Mouse (Mus musculus) neural tube, embryonic 10.5 days (tissue): ENCODE data around the gene Ccdc170.

Experiments used
- DNase-seq: peaks from one replicate; pipeline ENCODE4 v3.0.0-alpha.2; 2017; ENCODE audit warnings: low spot score; ENCODE audit errors: extremely low spot score

The Ccdc170 gene

GRCm38 (mm10) chr10:4520394-4521102 lies 38.2 kb downstream of the Ccdc170 start:
- DNase-seq = no peak

GRCm38 (mm10) chr10:4522116-4522515 lies 39.8 kb downstream of the Ccdc170 start:
- DNase-seq = no peak

GRCm38 (mm10) chr10:4523078-4523477 lies 40.8 kb downstream of the Ccdc170 start:
- no peak for DNase-seq

GRCm38 (mm10) chr10:4528043-4528442 lies 45.7 kb downstream of the Ccdc170 start:
- peak; percentile 28 for DNase-seq

GRCm38 (mm10) chr10:4530638-4531235 lies 48.4 kb downstream of the Ccdc170 start:
- no peak for DNase-seq

GRCm38 (mm10) chr10:4531933-4532332 lies 49.6 kb downstream of the Ccdc170 start:
- DNase-seq = no peak

- no peak for DNase-seq
These were observed 50.4 kb downstream of the Ccdc170 start for GRCm38 (mm10) chr10:4532731-4533130.

GRCm38 (mm10) chr10:4533873-4534272 lies 51.6 kb downstream of the Ccdc170 start:
- DNase-seq = no peak

GRCm38 (mm10) chr10:4545550-4545949 lies 63.2 kb downstream of the Ccdc170 start:
- DNase-seq = no peak

GRCm38 (mm10) chr10:4553442-4554119 lies 71.3 kb downstream of the Ccdc170 start:
- no peak for DNase-seq

GRCm38 (mm10) chr10:4556842-4557377 lies 74.6 kb downstream of the Ccdc170 start:
- no peak for DNase-seq

- no peak for DNase-seq
These were observed 76.8 kb downstream of the Ccdc170 start for GRCm38 (mm10) chr10:4559132-4559531.

- no peak for DNase-seq
These were observed 82.8 kb downstream of the Ccdc170 start for GRCm38 (mm10) chr10:4565148-4565547.

- DNase-seq = no peak
These were observed 88.5 kb downstream of the Ccdc170 start for GRCm38 (mm10) chr10:4570778-4571177.

- DNase-seq = no peak
These were observed 89.0 kb downstream of the Ccdc170 start for GRCm38 (mm10) chr10:4571304-4571703.

GRCm38 (mm10) chr10:4581905-4582304 lies 99.6 kb downstream of the Ccdc170 start:
- DNase-seq = no peak

GRCm38 (mm10) chr10:4586691-4587090 lies 104.4 kb downstream of the Ccdc170 start:
- DNase-seq = no peak

- no peak for DNase-seq
These were observed 107.3 kb downstream of the Ccdc170 start for GRCm38 (mm10) chr10:4589576-4589975.

- DNase-seq = no peak
These were observed 108.7 kb downstream of the Ccdc170 start for GRCm38 (mm10) chr10:4590956-4591355.

GRCm38 (mm10) chr10:4593828-4594227 lies 111.5 kb downstream of the Ccdc170 start:
- no peak for DNase-seq

GRCm38 (mm10) chr10:4597211-4597610 lies 114.9 kb downstream of the Ccdc170 start:
- DNase-seq = no peak

- peak; percentile 60 for DNase-seq
These were observed 116.0 kb downstream of the Ccdc170 start for GRCm38 (mm10) chr10:4598244-4598842.
